Mouse (Mus musculus): ENCODE measurements around the gene Cox17. TPM values are rescaled to one million over a fixed set of nuclear protein-coding genes. Genes with fewer than 3 reads are reported as not detected.

Cox17 gene
- polyA plus RNA-seq, 1 experiment from 2014 or later = 305 TPM

DNA sequence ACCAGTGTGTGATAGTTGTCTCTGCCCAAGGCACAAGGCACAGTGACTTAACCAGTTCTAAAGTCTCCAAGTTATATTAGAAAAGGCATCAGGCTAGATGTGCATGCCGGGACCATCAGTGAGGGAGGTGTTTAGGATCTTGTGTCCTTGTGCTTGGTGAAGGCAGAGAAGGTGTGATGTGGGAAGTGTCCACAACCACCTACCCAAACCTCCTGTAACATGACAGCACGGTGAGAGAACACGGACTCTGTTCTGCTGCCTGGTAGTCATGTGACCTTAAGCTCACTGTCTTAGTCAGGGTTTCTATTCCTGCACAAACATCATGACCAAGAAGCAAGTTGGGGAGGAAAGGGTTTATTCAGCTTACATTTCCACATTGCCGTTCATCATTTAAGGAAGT is 19.4 kb downstream of the Cox17 start:
- 69% methylated on average over 4 of the region's 4 CpGs for WGBS
- H3K4me1 ChIP-seq (replicated peaks; ENCODE audit: insufficient read depth, low read length) = 0 out of 2 replicates have a peak, but pooled peaks cover 3% of the 10 kb centered on the region
- ATAC-seq (replicated peaks; ENCODE audit: low FRiP score, low read depth) (no peak), DNase-seq (ENCODE audit: low spot score) (no peak)
- H3K36me3 ChIP-seq (ENCODE audit: insufficient read depth, low read length) = no peaks in the 10 kb centered on the region
- H3K9me3 ChIP-seq (replicated peaks; ENCODE audit: low read length) = no peaks in the 10 kb centered on the region
- TF ChIP-seq CTCF (IDR thresholded peaks at IDR 0.05; ENCODE audit: low read depth) = no peak
- no peak overlapping the region for H3K9ac ChIP-seq (ENCODE audit: low read depth, low read length)
- no peak overlapping the region for H3K4me3 ChIP-seq (replicated peaks; ENCODE audit: low read depth, low read length)
- no peak overlapping the region for H3K4me2 ChIP-seq (ENCODE audit: low read length)
- no peak overlapping the region for H3K27ac ChIP-seq
- H3K27me3 ChIP-seq (ENCODE audit: insufficient read depth, low read length) = no peaks in the 10 kb centered on the region

DNA sequence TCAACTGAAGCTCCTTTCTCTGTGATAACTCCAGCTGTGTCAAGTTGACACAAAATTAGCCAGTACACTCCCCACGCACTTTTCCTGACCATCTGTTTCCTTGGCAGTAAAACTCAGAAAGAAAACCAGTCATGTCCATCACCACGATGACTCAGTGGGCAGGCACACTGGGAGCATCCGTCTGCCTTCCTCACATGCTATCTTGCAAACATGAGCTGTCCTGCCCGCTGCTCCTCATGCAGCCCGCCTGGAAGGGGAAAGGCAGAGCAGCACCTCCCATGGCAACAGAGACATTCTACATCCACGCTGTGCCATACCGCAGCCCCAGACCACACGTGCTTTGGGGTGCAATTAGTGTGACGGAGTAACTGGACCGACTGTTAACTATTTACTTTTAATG is 21.5 kb downstream of the Cox17 start:
- 27% methylated on average over 10 of the region's 10 CpGs for WGBS
- H3K4me3 ChIP-seq (replicated peaks; ENCODE audit: low read depth, low read length) = no peak overlapping the region
- no peaks in the 10 kb centered on the region for H3K27me3 ChIP-seq (ENCODE audit: insufficient read depth, low read length)
- no peak for DNase-seq (ENCODE audit: low spot score)
- H3K4me1 ChIP-seq (replicated peaks; ENCODE audit: insufficient read depth, low read length) = no peaks in the 10 kb centered on the region
- no peaks in the 10 kb centered on the region for H3K9me3 ChIP-seq (replicated peaks; ENCODE audit: low read length)
- H3K27ac ChIP-seq = no peak overlapping the region
- peak; percentile 69; the same call in 1 of the 2 replicates for ATAC-seq (replicated peaks; ENCODE audit: low FRiP score, low read depth)
- no peaks in the 10 kb centered on the region for H3K36me3 ChIP-seq (ENCODE audit: insufficient read depth, low read length)
- no peak overlapping the region for H3K9ac ChIP-seq (ENCODE audit: low read depth, low read length)
- no peak for TF ChIP-seq CTCF (IDR thresholded peaks at IDR 0.05; ENCODE audit: low read depth)
- 0 out of 2 replicates have a peak overlapping the region, but pooled peaks have one; percentile 14 for H3K4me2 ChIP-seq (ENCODE audit: low read length)

DNA sequence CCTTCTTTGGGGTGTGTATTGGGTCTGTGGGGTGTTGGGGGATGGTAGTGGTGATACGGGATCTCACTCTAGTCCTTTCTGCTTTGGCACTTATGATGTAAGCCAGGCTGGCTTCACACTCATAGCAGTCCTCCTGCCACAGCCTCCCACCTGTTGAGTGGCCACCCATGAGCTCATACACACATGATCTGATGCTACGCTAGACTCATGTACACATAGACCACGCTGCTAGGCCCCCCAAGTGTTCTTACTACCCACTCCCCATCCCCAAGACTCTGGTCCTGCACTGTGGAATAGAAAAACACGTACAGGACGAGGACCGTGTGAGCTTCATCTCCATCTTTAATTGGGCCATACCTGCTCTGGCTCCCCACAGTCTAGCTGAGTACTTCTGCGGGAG is 22.2 kb downstream of the Cox17 start:
- ATAC-seq (replicated peaks; ENCODE audit: low FRiP score, low read depth) = no peak
- Histone ChIP-seq H3K36me3 (ENCODE audit: insufficient read depth, low read length) (no peaks in the 10 kb centered on the region), H3K4me2 (ENCODE audit: low read length) (no peak overlapping the region), H3K27me3 (ENCODE audit: insufficient read depth, low read length) (no peaks in the 10 kb centered on the region), H3K27ac (no peak overlapping the region), H3K9ac (ENCODE audit: low read depth, low read length) (no peak overlapping the region), H3K4me1 (replicated peaks; ENCODE audit: insufficient read depth, low read length) (no peaks in the 10 kb centered on the region), H3K4me3 (replicated peaks; ENCODE audit: low read depth, low read length) (no peak overlapping the region), H3K9me3 (replicated peaks; ENCODE audit: low read length) (no peaks in the 10 kb centered on the region)
- WGBS = 85% methylated on average over 7 of the region's 7 CpGs
- DNase-seq (ENCODE audit: low spot score) = no peak
- no peak for TF ChIP-seq CTCF (IDR thresholded peaks at IDR 0.05; ENCODE audit: low read depth)

DNA sequence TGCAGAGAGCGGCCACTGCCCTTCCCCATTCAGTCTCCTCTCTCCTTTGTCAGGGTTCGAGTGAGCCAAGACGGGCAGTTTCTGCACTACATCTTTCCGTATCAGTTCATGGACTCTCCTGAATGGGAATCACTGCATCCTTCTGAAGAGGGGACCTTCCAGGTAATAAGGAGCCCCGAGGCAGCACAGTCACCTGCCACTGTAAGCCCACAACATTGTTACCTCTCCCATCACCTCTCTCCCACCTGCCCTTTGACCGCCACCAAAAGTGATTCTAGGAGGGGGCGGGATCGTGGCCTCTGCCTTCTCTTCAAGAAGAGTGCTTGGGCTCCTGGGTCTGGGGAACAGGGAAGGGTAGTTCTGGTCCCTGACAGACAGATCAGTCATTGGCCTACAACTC is 22.6 kb downstream of the Cox17 start:
- no peaks in the 10 kb centered on the region for H3K36me3 ChIP-seq (ENCODE audit: insufficient read depth, low read length)
- no peak for TF ChIP-seq CTCF (IDR thresholded peaks at IDR 0.05; ENCODE audit: low read depth)
- H3K9me3 ChIP-seq (replicated peaks; ENCODE audit: low read length) = no peaks in the 10 kb centered on the region
- DNase-seq (ENCODE audit: low spot score) (no peak), ATAC-seq (replicated peaks; ENCODE audit: low FRiP score, low read depth) (no peak)
- no peak overlapping the region for H3K27ac ChIP-seq
- WGBS = 88% methylated on average over 8 of the region's 8 CpGs
- H3K9ac ChIP-seq (ENCODE audit: low read depth, low read length) = no peak overlapping the region
- H3K4me2 ChIP-seq (ENCODE audit: low read length) = no peak overlapping the region
- no peaks in the 10 kb centered on the region for H3K4me1 ChIP-seq (replicated peaks; ENCODE audit: insufficient read depth, low read length)
- no peaks in the 10 kb centered on the region for H3K27me3 ChIP-seq (ENCODE audit: insufficient read depth, low read length)
- no peak overlapping the region for H3K4me3 ChIP-seq (replicated peaks; ENCODE audit: low read depth, low read length)

DNA sequence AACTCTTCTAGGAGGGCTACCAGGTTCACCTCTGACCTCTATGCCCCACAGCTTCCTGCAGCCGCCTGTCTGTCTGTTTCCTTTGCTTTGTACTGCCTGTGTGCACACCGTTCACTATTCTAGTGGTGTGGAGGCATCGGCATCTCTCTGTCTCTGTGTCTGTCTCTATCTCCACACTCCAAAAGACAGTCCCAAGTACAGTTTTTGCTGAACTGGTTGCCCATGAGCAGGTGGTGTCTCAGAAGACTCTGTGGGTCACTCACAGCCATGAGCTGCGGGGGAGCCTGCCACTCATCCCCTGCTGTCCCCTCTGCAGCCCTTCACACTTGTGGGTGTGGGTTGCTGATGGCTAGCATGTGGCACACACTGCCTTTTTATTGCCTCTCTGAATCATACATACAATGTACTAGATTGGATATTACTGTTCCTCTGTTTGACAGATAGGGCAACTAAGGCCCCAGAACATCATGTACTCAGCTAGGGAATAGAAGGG is 23.2 kb downstream of the Cox17 start:
- DNase-seq (ENCODE audit: low spot score) = no peak
- H3K9me3 ChIP-seq (replicated peaks; ENCODE audit: low read length) = no peaks in the 10 kb centered on the region
- 76% methylated on average over 4 of the region's 4 CpGs for WGBS

DNA sequence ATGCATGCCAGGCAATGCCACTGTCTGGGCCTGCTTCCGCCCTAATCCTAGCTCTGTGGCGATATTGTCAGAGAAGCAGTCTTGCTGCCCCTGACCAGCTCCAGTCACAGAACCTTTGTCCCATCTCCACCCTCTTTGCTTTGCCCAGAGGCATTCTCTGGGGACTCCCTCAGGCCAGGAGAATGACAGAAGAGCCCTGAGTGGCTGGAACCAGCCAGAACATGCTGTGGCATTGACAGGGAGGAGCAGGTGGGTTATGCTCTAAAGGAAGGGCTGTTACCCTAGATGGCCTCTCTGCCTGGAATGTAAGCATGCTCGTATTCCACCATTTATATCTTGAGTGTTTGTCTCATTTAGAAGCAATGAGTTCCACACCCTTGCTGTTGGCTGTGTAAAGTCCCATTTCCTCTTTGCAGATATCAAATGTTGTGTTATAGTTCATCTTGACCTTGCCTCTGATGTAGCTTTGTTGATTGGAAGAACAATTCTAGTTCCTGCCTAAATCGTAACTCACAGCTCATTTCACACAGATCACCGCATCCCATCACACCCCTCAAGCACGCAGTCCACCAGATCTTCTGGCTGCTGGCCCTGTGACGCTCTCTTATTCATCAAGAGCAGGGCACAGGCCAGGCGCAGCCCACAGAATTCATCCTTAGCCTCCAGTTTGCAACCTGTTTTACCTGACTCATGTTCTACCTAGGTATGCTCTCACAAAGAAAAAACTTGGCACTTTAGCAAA is 24.0 kb downstream of the Cox17 start:
- H3K4me2 ChIP-seq (ENCODE audit: low read length) = no peak overlapping the region
- H3K9ac ChIP-seq (ENCODE audit: low read depth, low read length) = no peak overlapping the region
- no peak overlapping the region for H3K4me3 ChIP-seq (replicated peaks; ENCODE audit: low read depth, low read length)
- H3K27me3 ChIP-seq (ENCODE audit: insufficient read depth, low read length) = no peaks in the 10 kb centered on the region
- no peaks in the 10 kb centered on the region for H3K9me3 ChIP-seq (replicated peaks; ENCODE audit: low read length)
- no peak for TF ChIP-seq CTCF (IDR thresholded peaks at IDR 0.05; ENCODE audit: low read depth)
- H3K4me1 ChIP-seq (replicated peaks; ENCODE audit: insufficient read depth, low read length) = no peaks in the 10 kb centered on the region
- ATAC-seq (replicated peaks; ENCODE audit: low FRiP score, low read depth) = no peak
- no peak overlapping the region for H3K27ac ChIP-seq
- H3K36me3 ChIP-seq (ENCODE audit: insufficient read depth, low read length) = no peaks in the 10 kb centered on the region
- DNase-seq (ENCODE audit: low spot score) = no peak
- WGBS = 60% methylated on average over 8 of the region's 8 CpGs

More for the DNA sequence above, 23.2 kb downstream of the Cox17 start:
- H3K4me3 ChIP-seq (replicated peaks; ENCODE audit: low read depth, low read length) = no peak overlapping the region
- H3K27me3 ChIP-seq (ENCODE audit: insufficient read depth, low read length) = no peaks in the 10 kb centered on the region
- no peaks in the 10 kb centered on the region for H3K4me1 ChIP-seq (replicated peaks; ENCODE audit: insufficient read depth, low read length)
- no peak for TF ChIP-seq CTCF (IDR thresholded peaks at IDR 0.05; ENCODE audit: low read depth)
- no peak overlapping the region for H3K9ac ChIP-seq (ENCODE audit: low read depth, low read length)
- no peak for ATAC-seq (replicated peaks; ENCODE audit: low FRiP score, low read depth)
- H3K4me2 ChIP-seq (ENCODE audit: low read length) = no peak overlapping the region
- no peaks in the 10 kb centered on the region for H3K36me3 ChIP-seq (ENCODE audit: insufficient read depth, low read length)
- no peak overlapping the region for H3K27ac ChIP-seq

Measured in kidney, postnatal 0 days (tissue).